Mouse (Mus musculus) heart, postnatal 36 days (tissue): ENCODE measurements at regions not wholly inside any gene's neighbourhood (a gene's known extent, or its start where the extent isn't known, plus 50 kb on each side); places are given as distances from the start of the nearest gene placed in this dataset.
"Not testable (repeated sequence)": the region's sequence is repeated elsewhere in the genome, so short reads cannot be mapped to it uniquely, and the experiment has no call there.

Source experiments
- DNase-seq, 2 experiments: peaks; one replicate each; pipeline ENCODE4 v3.0.0; 2021 to 2022
- intact Hi-C: fragments of 180-260 bp; cut with DNase I; formaldehyde crosslinking; loops from one replicate; pipeline ENCODE4 v1.15.1; 2025

DNA sequence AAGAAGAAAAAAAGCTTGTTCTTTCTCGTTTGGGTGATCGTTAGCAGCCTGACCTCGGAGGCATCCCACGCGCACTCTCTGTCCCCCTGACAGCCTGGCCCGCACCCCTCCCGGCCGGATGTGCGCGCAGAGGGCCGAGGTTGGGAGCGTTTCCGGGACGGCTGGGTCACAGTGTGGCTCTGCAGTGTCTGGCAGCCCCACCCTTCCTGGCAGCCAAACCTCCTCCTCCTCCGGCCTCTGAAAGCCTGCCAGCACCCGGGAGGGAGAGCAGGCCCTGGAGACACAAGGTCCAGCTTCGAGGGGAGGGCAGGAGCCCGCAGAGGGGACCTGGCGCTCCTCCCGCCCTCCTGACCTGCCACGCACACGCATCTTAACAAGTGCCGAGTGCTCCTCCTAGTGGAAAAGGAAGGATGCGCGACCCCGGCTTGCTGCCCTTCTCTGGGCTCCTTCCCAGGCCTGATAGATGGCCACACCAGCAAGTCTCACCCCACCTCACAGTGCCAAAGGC is 79.3 kb downstream of the Cpn2 start:
- intact Hi-C loops: loop anchor here (1.0 to 2.0 kb wide), 5 partner anchors 49 to 454 kb away; no protein-coding TSS in a partner anchor
- DNase-seq: peak; percentile 95 to 97

DNA sequence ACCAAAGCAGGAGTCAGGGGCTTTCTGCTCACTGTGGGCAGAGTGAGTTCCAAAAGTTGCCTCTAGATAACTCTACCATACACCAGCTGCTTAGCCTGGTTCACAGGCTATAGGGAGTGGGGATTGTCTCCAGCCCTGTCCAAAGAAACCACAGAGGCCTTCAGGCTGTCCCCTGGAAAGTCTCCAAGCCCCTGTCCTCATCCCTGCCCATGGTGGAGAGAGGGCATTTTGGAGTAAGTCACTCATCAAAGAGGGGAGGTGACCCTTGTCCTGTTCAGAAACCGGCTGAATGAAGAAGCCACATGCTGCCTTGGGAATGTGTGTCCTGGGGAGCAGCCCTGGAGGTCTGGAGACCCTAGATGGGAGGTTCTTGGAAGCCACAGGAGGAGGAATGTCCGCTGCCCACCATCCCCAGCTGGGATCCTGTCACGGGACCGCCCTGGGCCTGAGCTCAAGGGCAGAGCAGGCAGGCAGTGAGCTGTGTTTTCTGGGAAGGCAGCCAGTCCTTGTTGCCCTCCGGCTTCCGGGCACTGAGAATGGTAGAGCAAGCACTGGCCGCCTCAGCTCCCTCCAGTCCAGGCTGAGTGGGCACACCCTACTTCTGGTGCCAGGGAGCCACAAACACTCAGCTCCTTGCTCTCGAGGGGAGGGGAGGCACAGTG is 78.4 kb downstream of the Cpn2 start:
- DNase-seq: peak; percentile 53 to 71
- intact Hi-C loops: loop anchor here (1.0 to 2.0 kb wide), 4 partner anchors 48 to 455 kb away; no protein-coding TSS in a partner anchor

- no peak for DNase-seq
- intact Hi-C loops: no loop called here
Observed at GRCm38 (mm10) chr16:30190351-30190750, 76.9 kb downstream of the Cpn2 start.

GRCm38 (mm10) chr16:30190935-30191514 is 76.3 kb downstream of the Cpn2 start:
- intact Hi-C loops: no loop called here
- no peak for DNase-seq

- DNase-seq: peak; percentile 53 to 61
- intact Hi-C loops: no loop called here
Observed at GRCm38 (mm10) chr16:30193294-30194261, 73.7 kb downstream of the Cpn2 start.

DNA sequence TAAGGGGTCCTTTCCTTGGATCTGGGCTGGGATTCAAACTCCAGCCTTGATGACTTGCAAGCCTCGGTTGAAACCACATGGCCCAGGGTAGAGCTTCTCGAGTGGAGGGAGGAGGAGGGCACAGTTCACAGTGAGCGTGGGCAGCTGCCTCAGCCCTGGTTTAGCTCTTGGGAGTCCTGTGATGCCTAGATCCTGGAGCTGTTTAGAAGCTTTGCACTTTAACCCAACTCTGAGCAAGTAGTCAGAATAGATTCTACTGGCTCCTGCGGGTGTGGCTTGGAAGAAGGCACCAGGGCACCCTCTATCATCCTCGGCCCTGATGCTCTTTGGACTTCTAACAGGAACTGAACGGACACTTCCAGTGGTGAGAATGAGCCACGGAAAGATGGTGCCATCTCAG is 72.5 kb downstream of the Cpn2 start:
- intact Hi-C loops: no loop called here
- DNase-seq: no peak

- DNase-seq, intact Hi-C loops: not testable (repeated sequence)
Observed at GRCm38 (mm10) chr16:30195859-30196258, 71.4 kb downstream of the Cpn2 start.

- intact Hi-C loops: no loop called here
- no peak for DNase-seq
Observed at GRCm38 (mm10) chr16:30197351-30197750, 69.9 kb downstream of the Cpn2 start.

- DNase-seq: no peak
- intact Hi-C loops: no loop called here
Observed at GRCm38 (mm10) chr16:30199836-30200235, 67.5 kb downstream of the Cpn2 start.

DNA sequence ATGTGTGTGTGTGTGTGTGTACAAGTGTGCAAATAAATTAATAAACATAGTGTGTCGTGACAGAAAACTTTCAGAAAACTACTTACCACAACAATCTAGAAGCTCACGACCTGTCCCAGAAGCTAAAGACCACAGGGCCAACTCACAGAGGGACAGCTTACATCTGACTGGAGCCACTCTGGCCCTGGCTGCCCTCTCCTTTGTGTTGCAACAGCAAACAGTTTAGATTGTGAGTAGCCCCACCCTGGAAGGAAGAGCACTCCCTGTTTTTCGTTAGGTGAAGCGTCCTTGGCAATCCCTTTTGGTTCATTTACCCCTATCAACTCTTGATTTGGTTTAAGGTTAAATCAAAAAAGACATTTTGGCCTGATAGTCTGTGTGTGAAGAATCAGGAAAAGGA is 63.2 kb downstream of the Cpn2 start:
- intact Hi-C loops: no loop called here
- no peak for DNase-seq

- intact Hi-C loops: no loop called here
- DNase-seq: no peak
Observed at GRCm38 (mm10) chr16:30205314-30205815, 61.9 kb downstream of the Cpn2 start.

GRCm38 (mm10) chr16:30205816-30206356 is 61.4 kb downstream of the Cpn2 start:
- intact Hi-C loops: no loop called here
- no peak for DNase-seq
